Mouse (Mus musculus) erythroblast, embryonic 14.5 days (primary cell): ENCODE results near the gene Mrpl33.

ENCODE experiments used
- GATA1 ChIP-seq: IDR thresholded peaks from 2 replicates; pipeline ENCODE4 v1.6.1; 2012; ENCODE audit warnings: low read length, inconsistent platforms, mixed read lengths
- TAL1 ChIP-seq: IDR thresholded peaks from 3 replicates; pipeline ENCODE4 v1.6.1; 2012; ENCODE audit warnings: low read length, inconsistent platforms, mixed read lengths

GRCm38 (mm10) chr5:31563496-31563895 lies 33.2 kb upstream of the Mrpl33 start:
- TF ChIP-seq TAL1 = no peak
- no peak for TF ChIP-seq GATA1
